Mouse (Mus musculus) neutrophil, adult 83 days (primary cell): ENCODE results near the gene Arpc5. TPM values are rescaled to one million over a fixed set of nuclear protein-coding genes. Genes with fewer than 3 reads are reported as not detected.

Source experiments
- total RNA-seq, 2 experiments: library from RNA; stranded (reverse); gene quantifications; one replicate each; pipeline ENCODE4 v1.2.4; 2023

The Arpc5 gene
- 100 to 1,000 TPM; 449 to 481 TPM for total RNA-seq

DNA sequence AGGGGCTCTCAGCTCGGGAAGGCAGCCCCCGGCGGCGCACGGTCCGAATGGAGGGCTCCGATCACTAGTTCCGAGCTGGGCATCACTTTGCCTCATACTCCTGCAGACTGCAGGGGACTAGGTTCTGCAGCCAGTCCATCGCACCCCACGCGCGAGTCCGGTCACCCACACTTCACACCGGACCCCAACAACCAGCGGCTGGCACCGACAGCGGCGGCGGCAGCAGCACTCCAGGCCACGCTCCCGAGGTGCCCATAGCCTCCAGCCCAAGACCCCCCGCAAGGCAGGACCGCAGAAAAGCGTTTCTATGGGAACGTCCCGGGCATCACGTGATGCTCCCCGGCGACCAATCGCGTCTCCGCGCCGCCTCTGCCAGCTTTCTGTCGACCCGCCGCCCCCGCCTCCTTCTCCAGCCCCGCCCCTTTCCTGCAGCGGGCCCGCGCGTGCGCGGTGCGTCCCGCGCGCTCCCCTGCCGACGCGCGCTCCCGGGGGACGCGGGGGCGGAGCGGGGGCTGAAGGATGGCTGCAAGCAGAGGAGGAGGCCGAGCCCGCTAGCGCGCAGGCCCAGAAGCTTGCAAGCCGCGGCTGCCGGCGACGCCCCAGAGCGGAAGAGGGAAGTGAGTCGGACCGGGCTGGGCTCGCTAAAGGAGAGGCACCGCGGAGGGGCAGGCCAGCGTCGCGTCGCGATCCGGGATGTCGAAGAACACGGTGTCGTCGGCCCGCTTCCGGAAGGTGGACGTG, at the start of gene Arpc5, which contains the start of gene Rgl1:
TSS of gene Arpc5 (plus strand) at position 511 of the 741 bp plus-strand sequence.
TSS of gene Rgl1 (minus strand) at position 320 of the 741 bp plus-strand sequence.

DNA sequence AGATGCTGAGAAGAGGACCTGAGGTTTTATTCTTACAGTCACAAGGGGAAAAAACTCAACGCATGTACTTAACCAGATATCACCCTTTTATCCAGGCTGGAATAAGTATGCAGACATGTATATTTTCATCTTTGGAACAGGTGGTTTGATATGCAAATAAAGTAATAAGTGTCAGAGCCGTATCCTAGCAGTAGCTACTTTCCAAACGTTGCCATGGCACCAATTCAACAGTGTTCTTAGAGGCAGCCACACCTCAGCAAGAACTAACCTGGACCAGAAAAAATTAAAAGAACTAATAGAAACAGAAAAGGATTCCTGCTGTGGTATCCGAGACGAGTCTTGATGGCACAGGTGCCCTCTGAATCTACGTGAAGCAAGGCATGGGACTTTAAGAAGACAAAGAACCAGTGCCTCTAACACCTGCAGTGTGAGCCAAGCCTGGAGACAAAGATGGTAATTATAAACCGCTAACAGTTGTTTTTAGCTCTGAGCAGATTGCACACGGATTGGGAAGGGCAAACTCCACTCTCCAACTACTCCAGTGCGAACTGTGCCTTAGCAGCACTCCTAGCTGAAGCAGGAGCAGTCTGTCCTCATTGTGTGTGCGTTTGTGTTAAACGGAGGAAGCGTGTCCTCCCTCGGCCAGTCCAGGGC, 15.9 kb upstream of the Arpc5 start, which contains the start of gene Apobec4:
TSS of gene Apobec4 (plus strand) at position 240 of the 654 bp plus-strand sequence.

DNA sequence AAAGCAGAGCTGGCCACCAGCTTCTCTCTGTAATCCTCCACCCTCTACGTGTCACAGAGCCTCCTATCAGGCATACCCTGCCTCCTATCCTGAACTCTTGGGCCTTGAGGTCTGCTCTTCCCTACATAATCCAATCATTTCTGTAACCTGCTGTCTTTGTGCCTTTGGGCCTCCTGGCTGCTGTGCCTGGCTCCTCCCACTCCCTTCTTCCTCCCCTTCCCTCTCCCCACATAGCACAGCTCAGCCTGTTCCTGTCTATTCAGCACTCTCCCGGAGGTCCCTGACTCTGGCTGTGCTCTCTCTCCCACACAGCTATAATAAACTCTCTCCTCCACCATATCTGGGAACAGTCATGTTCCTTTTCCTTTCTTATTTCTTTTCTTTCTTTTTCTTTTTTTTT, 33.6 kb downstream of the Arpc5 start, which contains the start of gene Ncf2:
TSS of gene Ncf2 (plus strand) at position 298 of the 400 bp plus-strand sequence.

Other genes with a start within 250 kb of the Arpc5 start
- gene Apobec4, start 16.0 kb upstream of the Arpc5 start, total RNA-seq: not detected
- 1 to 10 TPM; 1.5 to 2.3 TPM for gene Rgl1, start 191 bp upstream of the Arpc5 start, total RNA-seq
- 1,000 to 10,000 TPM in 1 of 2 experiments, 100 to 1,000 TPM in 1; 996 to 1,022 TPM for gene Ncf2, start 33.7 kb downstream of the Arpc5 start, total RNA-seq
- gene Smg7, start 136.1 kb downstream of the Arpc5 start, total RNA-seq: 10 to 100 TPM; 54.9 to 57.9 TPM
- not detected for gene Nmnat2, start 188.5 kb downstream of the Arpc5 start, total RNA-seq